Mouse (Mus musculus): ENCODE data around the gene Syn1. TPM values are rescaled to one million over a fixed set of nuclear protein-coding genes. Genes with fewer than 3 reads are reported as not detected.

The Syn1 gene
- polyA plus RNA-seq (2015; fragmentation: Nextera tagmentation; extraction: Ambion mirVana): 26.5 and 30.8 TPM in 2 replicates

DNA sequence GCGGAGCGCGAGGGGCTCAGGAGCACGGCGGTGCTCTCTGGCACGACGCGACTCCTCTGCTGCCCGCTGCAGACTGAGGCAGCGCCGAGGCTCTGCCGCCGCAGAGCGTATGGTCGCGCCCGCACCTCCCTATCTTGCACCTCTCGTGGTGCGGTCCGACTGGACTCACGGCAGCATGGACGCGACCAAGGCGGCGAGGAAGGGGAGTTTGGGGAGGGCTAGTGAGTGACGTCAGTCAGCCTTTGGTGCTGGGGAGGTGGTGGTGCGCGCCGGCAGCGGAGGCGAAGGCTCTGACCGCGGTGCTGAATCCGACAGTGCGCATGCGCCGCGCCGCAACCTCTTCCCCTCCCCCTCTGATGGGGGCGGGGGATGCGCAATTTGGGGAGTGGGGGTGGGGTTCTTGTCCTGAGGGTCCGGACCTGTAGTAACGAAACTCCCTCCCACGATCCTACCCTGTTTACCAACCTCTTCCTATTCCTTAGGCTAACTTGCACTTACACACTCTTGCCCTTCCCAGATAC is at the start of gene Syn1:
TSS of gene Syn1 (minus strand) at position 161 of the 521 bp plus-strand sequence.
- Histone ChIP-seq H3K36me3 (no peaks in the 10 kb centered on the region), H3K4me3 (replicated peaks) (peak within 1 kb of the TSS; percentile 57), H3K27ac (peak within 1 kb of the TSS; percentile 65), H3K4me2 (replicated peaks) (peak within 1 kb of the TSS; percentile 61), H3K9ac (replicated peaks) (peak within 1 kb of the TSS; percentile 73), H3K4me1 (replicated peaks) (peaks cover 13% of the 10 kb centered on the region; the same call in 1 of the 2 replicates), H3K27me3 (no peaks in the 10 kb centered on the region), H3K9me3 (no peaks in the 10 kb centered on the region)
- WGBS: 20% methylated on average over 38 of the region's 44 CpGs
- peak; percentile 98 for ATAC-seq

DNA sequence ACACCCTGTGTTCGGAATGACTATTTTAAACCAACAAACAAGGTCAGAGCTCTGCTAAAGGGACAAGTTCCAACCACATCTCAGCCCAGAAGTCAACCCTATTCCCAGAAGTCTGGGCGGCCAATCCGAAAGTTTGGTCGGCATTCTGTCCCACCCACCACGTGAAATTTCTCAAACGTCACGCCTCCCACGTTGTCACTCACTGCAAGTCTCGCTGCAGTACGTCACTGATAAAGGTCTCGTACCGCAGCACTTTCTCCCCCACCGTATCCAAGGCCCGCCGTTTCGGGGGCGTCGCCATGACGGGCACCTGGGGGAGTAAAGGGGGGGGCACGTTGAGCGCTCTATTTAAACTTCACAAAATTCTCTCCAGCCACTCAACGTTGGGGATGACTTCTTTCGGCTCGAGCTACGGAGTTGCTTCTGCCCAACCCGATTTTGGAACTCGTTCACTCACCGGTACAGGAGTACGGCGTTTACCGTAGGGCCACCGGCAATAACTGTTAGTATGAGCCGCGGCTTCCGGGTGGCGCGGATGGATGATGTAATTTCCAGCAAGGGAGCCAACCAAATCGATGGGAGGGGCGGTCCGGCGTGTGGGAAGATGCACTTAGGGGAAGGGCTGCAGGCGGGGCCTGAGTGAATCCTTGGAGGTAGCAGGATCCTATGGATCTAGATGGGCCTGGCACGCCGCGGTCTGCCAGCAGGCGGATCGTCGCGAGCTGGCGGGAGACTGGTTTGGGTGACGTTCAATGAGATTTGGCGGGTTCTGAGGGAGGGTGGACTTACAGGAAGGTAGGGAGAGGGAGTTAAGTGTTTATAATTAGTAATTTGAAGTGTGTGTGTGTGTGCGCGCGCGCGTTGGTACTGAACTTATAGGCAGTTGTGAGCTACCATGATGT is 40.9 kb upstream of the Syn1 start, which contains the start of gene Uxt:
TSS of gene Uxt (minus strand) at position 541 of the 902 bp plus-strand sequence.
- 0 out of 2 replicates have a peak, but pooled peaks cover 8% of the 10 kb centered on the region for H3K36me3 ChIP-seq
- peak within 1 kb of the TSS; percentile 49 for H3K4me2 ChIP-seq (replicated peaks)
- H3K9me3 ChIP-seq: no peaks in the 10 kb centered on the region
- H3K27me3 ChIP-seq: no peaks in the 10 kb centered on the region
- H3K4me1 ChIP-seq (replicated peaks): peaks cover 6% of the 10 kb centered on the region; the same call in 1 of the 2 replicates
- ATAC-seq: peak; percentile 98
- H3K27ac ChIP-seq: peak within 1 kb of the TSS; percentile 68; the same call in 1 of the 2 replicates
- H3K4me3 ChIP-seq (replicated peaks): peak within 1 kb of the TSS; percentile 52
- peak within 1 kb of the TSS; percentile 49; the same call in 1 of the 2 replicates for H3K9ac ChIP-seq (replicated peaks)
- 25% methylated on average over 57 of the region's 57 CpGs for WGBS

DNA sequence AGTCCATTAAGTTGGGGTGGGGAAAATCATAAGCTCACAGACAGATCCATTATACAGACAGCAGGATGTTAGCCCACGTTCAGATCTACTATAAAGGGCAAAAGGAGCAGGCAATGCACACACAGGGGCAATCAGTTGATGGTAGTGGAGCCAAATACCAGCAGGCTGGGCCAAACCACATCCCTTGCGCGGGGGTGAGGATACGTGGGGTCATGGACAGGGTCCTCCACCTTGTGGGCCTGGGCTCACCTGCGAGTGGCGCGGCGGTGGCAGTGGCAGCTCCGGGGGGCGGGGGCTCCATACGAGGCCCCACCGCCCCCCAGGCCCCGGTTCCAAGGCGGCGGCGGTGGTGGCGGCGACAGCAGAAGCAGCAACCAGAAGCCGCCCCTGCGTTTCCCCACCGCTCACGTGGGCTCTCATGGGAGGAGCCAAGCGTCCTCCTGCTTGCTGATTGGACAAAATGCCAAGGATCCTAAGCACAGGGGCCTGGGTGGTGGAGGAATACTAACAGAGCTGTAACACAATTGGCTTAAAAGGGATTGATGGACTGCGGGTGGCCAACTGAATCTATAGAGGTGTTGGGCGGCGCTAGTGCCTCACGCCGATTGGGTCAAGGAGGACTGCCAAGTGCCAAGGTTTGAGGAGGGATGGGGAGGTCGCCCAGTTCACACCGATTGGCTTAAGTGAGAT is 29.5 kb upstream of the Syn1 start, which contains the start of gene Elk1:
TSS of gene Elk1 (minus strand) at position 418 of the 690 bp plus-strand sequence.
- H3K9ac ChIP-seq (replicated peaks): peak within 1 kb of the TSS; percentile 70
- ATAC-seq: peak; percentile 99
- peaks cover 13% of the 10 kb centered on the region for H3K4me1 ChIP-seq (replicated peaks)
- H3K4me2 ChIP-seq (replicated peaks): peak within 1 kb of the TSS; percentile 58
- H3K4me3 ChIP-seq (replicated peaks): peak within 1 kb of the TSS; percentile 60
- H3K27ac ChIP-seq: peak within 1 kb of the TSS; percentile 77
- WGBS: 13% methylated on average over 29 of the region's 30 CpGs
- no peaks in the 10 kb centered on the region for H3K36me3 ChIP-seq
- no peaks in the 10 kb centered on the region for H3K9me3 ChIP-seq
- no peaks in the 10 kb centered on the region for H3K27me3 ChIP-seq

DNA sequence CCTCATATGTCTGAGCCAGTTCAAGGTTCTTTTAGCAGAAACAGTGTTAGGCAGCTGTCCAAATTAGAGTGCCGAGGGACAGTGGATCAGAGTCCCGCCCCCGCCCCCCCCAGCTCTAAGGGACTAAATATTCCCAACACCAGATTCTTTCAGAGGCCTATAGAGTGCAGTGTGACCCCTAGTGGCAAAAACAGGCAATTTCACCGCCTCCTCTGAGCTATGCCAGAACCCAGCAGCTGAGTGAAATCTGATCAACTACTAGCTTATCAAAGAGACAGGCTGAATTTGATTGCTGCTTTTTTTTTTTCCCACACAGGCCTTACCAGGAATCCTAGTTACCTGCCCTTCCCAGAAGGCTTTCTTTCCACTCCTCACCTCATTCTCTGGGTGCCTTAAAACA is 25.3 kb upstream of the Syn1 start:
- Histone ChIP-seq H3K27me3 (no peaks in the 10 kb centered on the region), H3K36me3 (peaks cover 4% of the 10 kb centered on the region; the same call in 1 of the 2 replicates), H3K4me3 (replicated peaks) (no peak overlapping the region), H3K4me1 (replicated peaks) (peaks cover 13% of the 10 kb centered on the region), H3K27ac (no peak overlapping the region), H3K9me3 (no peaks in the 10 kb centered on the region), H3K9ac (replicated peaks) (no peak overlapping the region), H3K4me2 (replicated peaks) (no peak overlapping the region)
- no peak for ATAC-seq
- 21% methylated on average over 4 of the region's 4 CpGs for WGBS

DNA sequence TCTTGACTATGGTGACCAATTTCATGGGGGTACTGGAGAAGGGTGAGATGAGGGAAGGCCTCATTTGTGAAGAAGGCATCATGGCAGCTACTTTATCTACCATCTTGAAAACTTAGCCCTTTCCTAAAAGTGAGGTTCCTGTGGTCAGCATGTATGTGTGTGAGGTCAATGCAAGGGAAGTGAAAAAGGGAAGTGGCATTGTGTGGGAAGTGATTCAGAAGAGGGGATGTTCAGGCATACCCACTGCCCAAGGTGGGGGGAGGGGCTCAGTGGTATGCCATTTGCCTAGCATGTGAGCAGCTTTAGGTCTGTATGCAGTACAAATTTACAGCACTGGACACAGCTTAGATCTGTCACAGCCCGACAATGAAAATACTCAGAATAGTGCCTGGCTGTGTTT is 11.2 kb upstream of the Syn1 start:
- Histone ChIP-seq H3K4me3 (replicated peaks) (no peak overlapping the region), H3K4me2 (replicated peaks) (no peak overlapping the region), H3K9ac (replicated peaks) (no peak overlapping the region), H3K9me3 (no peaks in the 10 kb centered on the region), H3K27me3 (no peaks in the 10 kb centered on the region), H3K27ac (no peak overlapping the region), H3K36me3 (peaks cover 45% of the 10 kb centered on the region), H3K4me1 (replicated peaks) (no peaks in the 10 kb centered on the region)
- WGBS: 97% methylated on average over 1 of the region's 1 CpGs
- no peak for ATAC-seq

DNA sequence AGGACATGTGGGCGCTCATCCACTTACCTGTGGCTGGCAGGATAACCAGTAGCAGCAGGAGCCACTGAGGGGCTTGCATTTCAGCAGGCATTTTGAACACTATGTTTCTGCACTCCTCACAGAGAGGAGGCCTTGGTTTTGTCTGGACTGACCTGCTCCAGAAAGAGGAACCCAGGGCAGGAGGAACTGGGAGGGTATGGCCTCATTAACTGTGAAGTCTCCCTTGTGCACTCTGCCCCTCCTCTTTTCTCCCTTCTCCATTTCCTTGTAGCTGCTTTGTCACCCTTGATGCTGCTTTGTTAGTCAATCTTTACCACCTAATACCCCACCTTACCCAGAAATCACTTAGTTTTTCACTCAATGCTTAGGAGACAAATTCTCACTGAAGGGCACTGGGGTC is 10.6 kb upstream of the Syn1 start, which contains the start of gene Cfp:
TSS of gene Cfp (minus strand) at position 192 of the 400 bp plus-strand sequence.
- Histone ChIP-seq H3K27ac (no peak within 1 kb of the TSS), H3K27me3 (no peaks in the 10 kb centered on the region), H3K4me2 (replicated peaks) (no peak within 1 kb of the TSS), H3K36me3 (peaks cover 45% of the 10 kb centered on the region), H3K4me1 (replicated peaks) (no peaks in the 10 kb centered on the region), H3K9me3 (no peaks in the 10 kb centered on the region), H3K4me3 (replicated peaks) (no peak within 1 kb of the TSS), H3K9ac (replicated peaks) (no peak within 1 kb of the TSS)
- no peak for ATAC-seq
- WGBS: 91% methylated on average over 1 of the region's 1 CpGs

DNA sequence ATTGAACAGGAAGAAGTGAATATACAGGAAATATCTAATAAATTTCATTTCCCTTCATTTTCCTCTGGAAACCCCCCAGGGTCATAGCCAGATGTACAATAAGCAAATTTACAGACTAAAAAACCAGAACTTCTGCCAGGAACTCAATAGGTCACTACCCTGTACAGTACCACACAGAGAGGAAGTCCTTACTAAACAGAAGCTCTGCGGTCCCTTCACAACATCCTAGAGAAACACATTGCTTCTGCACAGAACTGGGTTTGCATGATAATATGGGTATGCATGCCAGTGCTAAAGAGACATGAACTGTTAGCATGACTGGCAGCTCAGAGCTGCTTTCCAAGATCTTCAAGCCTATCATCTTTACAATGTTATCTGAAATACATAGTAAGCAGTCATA is 9.1 kb upstream of the Syn1 start:
- H3K4me2 ChIP-seq (replicated peaks): no peak overlapping the region
- ATAC-seq: no peak
- H3K9ac ChIP-seq (replicated peaks): no peak overlapping the region
- H3K4me3 ChIP-seq (replicated peaks): no peak overlapping the region
- H3K36me3 ChIP-seq: peaks cover 32% of the 10 kb centered on the region
- H3K4me1 ChIP-seq (replicated peaks): no peaks in the 10 kb centered on the region
- WGBS: 80% methylated on average over 1 of the region's 1 CpGs
- H3K9me3 ChIP-seq: no peaks in the 10 kb centered on the region
- no peaks in the 10 kb centered on the region for H3K27me3 ChIP-seq
- H3K27ac ChIP-seq: no peak overlapping the region

DNA sequence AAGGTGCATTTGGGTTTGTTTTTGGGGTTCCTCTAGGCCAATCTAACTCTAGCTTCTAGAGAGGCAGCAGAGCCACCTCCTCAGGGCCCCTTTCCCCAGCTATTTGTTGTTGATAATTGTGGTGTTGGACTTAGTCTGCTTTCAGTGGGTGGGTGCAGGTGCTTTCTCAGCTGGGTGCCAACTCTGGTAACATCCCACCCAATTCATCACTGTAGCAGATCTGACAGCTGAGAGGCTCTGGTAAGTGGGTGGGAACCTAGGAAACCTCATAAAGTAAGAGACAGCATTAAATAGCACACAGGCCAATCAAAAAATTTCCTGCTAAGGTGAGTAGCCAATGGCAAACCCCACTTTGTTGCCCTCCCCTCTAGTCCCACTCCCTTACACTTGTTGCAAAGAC is 4.2 kb upstream of the Syn1 start:
- H3K27me3 ChIP-seq: no peaks in the 10 kb centered on the region

DNA sequence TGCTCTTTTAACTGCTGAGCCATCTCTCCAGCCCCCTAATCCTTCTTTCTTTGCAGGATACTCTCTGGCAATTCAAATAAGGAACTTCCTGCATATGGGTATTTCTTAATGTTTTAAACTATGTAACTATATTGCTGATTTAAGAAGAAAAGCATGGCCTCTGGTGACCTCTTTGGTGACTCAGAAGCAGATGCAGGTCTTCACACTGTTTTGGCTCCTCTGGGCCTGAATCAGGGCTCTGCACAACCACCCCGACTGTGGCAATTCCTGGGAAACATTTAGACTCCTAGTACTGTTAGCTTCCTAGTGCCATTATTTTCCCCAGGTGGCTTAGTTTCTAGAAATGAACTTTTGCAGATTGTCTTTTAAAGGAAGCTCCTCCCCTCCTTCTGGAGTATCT is 2.7 kb upstream of the Syn1 start:
- H3K27me3 ChIP-seq: no peaks in the 10 kb centered on the region
- H3K4me1 ChIP-seq (replicated peaks): peaks cover 6% of the 10 kb centered on the region; the same call in 1 of the 2 replicates
- H3K27ac ChIP-seq: no peak overlapping the region
- no peak for ATAC-seq
- H3K4me2 ChIP-seq (replicated peaks): no peak overlapping the region
- 71% methylated on average over 1 of the region's 1 CpGs for whole genome bisulfite sequencing
- no peak overlapping the region for H3K9ac ChIP-seq (replicated peaks)
- H3K4me3 ChIP-seq (replicated peaks): no peak overlapping the region
- no peaks in the 10 kb centered on the region for H3K9me3 ChIP-seq
- peaks cover 21% of the 10 kb centered on the region for H3K36me3 ChIP-seq

More for the DNA sequence above, 4.2 kb upstream of the Syn1 start:
- no peak for ATAC-seq
- Histone ChIP-seq H3K4me1 (replicated peaks) (no peaks in the 10 kb centered on the region), H3K36me3 (peaks cover 21% of the 10 kb centered on the region), H3K4me3 (replicated peaks) (no peak overlapping the region), H3K9ac (replicated peaks) (no peak overlapping the region), H3K4me2 (replicated peaks) (no peak overlapping the region), H3K27ac (no peak overlapping the region), H3K9me3 (no peaks in the 10 kb centered on the region)

DNA sequence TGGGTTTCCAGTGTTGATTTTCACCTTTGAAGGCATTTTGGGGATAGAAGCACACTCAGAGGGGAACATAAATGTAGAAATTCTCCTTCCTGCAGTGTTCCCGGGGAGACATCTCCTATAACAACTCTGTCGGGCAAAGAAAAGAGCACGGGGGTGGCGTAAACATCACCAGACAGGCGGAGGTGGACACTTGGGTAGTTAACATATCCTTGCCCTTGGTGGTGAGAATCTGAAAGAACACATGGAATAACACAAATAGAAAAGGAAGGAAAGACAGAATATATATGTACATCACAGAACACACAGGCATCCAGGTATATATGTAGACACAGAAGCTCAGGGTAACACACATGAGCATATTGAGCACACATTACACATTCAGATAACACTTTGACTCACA is 562 bp upstream of the Syn1 start:
- 41% methylated on average over 5 of the region's 5 CpGs for WGBS
- Histone ChIP-seq H3K9me3 (no peaks in the 10 kb centered on the region), H3K9ac (replicated peaks) (no peak overlapping the region), H3K4me2 (replicated peaks) (peak overlapping the region; percentile 61), H3K36me3 (peaks cover 1% of the 10 kb centered on the region), H3K4me1 (replicated peaks) (peaks cover 13% of the 10 kb centered on the region; the same call in 1 of the 2 replicates), H3K27ac (peak overlapping the region; percentile 44; the same call in 1 of the 2 replicates), H3K27me3 (no peaks in the 10 kb centered on the region), H3K4me3 (replicated peaks) (peak overlapping the region; percentile 57)
- ATAC-seq: peak; percentile 10; the same call in 1 of the 2 replicates

DNA sequence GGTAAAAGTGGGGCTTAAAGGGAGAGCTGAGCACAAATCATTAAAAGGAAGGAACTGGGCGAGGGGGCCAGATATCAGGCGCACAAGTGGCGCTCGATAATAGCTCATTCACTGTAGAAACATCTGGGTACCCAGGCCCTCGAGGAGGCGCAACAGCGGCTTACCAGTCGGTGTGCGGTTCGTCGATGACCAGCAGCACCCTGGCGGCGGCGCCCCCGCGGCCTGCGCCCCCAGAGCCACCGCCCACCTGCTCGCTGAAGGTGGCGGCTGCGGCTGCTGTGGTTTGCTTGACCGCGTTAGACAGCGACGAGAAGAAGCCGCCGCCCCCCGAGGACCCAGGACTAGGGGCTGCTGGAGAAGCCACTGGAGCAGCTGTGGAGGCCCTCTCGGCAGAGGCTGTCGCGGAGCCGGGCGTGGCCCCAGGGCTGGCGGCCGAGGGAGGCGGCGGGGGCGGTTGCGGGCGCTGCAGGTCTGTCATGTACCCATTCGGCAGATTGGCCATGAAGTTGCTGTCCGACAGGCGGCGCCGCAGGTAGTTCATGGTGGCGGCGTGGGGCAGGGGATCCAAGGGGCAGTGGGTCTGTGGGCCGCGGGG is 458 bp downstream of the Syn1 start:
- Histone ChIP-seq H3K27ac (peak overlapping the region; percentile 65), H3K27me3 (no peaks in the 10 kb centered on the region), H3K9me3 (no peaks in the 10 kb centered on the region), H3K4me1 (replicated peaks) (peaks cover 13% of the 10 kb centered on the region; the same call in 1 of the 2 replicates), H3K4me2 (replicated peaks) (peak overlapping the region; percentile 61), H3K9ac (replicated peaks) (peak overlapping the region; percentile 73), H3K36me3 (no peaks in the 10 kb centered on the region), H3K4me3 (replicated peaks) (peak overlapping the region; percentile 57)
- 27% methylated on average over 49 of the region's 49 CpGs for WGBS
- ATAC-seq: peak; percentile 80

All from midbrain, embryonic 13.5 days (tissue).